Mouse (Mus musculus) adrenal gland, adult (tissue): Measurements from ENCODE around the gene C77080.

ENCODE experiments used
- DNase-seq, 2 experiments: peaks; one replicate each; pipeline ENCODE4 v3.0.0; 2022 to 2023; ENCODE audit warnings: low spot score in 1 of 2; ENCODE audit not compliant: inconsistent age in 2 of 2

The C77080 gene

DNA sequence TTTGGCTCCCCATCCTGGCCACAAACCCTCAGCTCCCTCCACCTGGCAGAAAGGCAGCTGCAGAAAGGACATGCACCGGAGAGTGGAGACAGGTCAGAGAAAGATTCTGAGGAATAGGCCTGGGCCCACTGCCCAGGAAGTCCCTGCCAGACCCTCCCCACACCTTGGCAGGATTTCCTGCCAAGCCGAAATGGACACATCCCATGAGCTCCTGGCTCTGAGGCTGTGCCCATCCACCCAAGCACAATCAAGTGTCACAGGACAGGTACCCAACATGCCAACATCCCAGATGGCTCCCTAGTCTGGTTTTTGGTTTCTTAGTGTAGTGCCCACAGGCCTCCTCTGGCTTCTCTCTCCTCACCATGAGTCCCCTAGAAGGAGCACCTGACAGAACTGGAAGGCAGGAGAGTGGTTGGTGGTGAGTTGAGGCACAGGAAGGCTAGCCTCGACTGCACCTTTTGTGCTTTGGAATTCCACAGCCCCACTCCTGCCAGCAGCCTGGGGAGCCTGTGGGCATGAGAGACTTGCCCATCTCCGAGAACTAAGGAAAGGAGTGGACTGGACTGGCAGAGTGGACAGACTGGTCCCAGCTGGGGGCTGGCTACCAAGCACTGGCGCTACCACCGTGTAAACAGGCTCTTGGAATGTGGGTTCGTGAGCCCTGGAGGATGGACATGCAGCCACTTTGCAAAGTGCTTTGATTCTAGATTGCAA lies 40.7 kb downstream of the C77080 start:
- no peak for DNase-seq

DNA sequence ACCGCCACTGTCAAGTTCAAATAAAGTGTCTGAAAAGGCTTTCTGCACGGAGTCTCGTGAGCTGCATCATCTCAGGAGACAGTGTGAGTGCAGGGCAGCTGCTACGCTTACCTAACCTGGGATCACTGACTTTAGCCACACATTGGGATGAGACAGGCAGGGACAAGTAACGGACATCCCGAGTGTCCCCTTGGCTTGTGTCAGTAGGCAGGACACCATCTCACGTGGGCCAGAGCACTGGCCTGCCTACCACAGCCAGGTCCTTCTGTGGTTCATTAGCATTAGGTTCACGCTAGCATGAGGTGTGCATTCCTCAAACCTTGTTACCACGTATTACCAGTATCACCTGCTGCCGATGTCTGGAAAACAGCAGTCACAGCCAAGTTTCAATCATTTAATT lies 42.0 kb downstream of the C77080 start:
- no peak for DNase-seq

DNA sequence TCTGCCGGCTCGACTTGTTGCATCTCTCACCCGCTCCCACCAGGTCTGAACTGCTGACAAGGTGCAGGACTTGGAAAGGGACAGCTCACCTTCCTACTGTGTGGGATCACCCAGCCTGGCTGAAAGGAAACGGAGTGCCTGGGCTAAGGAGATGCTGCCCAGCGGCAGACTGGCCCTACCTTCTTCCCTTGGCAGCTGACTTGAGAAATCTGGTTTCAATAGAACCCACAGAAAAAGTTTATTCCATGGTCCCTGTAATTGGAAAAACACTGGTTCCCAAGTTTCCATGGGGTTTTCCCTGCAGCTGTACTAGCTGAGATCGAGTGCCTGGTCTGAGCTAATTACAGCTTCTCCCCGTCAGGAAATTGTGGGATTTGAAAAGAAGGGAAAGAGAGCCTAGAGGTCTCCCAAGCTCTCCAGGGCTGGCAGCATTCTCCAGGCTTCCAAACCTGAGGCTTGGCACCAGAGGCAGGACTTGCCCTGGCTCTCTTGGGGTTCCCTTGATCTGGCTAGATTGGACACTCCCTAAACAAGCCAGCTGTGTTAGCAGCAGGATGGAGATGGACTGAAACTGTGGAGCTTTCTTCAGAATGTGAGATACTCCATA lies 42.5 kb downstream of the C77080 start:
- no peak for DNase-seq

GRCm38 (mm10) chr4:129212486-129212885 lies 48.7 kb downstream of the C77080 start:
- peak in 1 of 2 experiments; percentile 67 for DNase-seq

DNA sequence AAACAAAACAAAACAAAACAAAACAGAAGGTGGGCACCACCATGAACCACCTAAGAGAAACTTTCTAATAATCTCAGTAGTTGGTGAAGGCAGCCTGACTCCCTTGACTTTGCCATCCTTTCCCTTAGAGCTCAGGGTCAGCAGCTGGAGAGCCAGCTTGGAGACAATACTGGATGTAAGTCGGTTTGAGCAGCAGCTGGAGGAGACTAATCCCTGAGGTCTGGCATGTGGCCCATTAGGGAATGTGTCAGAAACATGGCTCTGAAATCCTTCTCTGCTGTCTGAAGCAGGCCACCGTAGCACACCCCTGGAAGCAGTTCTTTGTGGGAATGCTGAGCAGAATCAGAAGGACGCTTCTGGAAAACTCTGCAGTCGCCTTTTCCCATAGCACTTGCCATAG lies 49.7 kb downstream of the C77080 start:
- DNase-seq, result no peak

- peak in 1 of 2 experiments; percentile 51 for DNase-seq
These were observed 51.7 kb downstream of the C77080 start for GRCm38 (mm10) chr4:129209504-129209903.

DNA sequence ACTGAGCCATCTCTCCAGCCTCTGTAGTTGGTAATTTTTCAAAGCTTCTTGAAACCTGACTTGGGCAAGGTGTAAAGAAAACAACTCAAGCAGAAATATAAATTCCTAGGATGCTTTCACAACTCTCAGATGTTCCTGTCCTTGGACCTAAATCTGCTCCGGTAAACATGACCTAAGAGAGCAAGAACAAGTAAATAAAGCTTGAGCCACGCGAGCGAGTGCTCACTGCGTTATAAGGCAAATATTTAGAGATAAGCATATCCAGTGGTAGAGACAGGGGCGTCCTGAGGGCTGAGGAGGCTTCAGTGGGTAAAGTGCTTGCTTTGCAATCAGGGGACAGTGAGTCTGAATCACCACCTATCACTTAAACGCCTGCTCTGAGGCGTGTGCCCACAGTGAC lies 54.4 kb downstream of the C77080 start:
- DNase-seq, result no peak

DNA sequence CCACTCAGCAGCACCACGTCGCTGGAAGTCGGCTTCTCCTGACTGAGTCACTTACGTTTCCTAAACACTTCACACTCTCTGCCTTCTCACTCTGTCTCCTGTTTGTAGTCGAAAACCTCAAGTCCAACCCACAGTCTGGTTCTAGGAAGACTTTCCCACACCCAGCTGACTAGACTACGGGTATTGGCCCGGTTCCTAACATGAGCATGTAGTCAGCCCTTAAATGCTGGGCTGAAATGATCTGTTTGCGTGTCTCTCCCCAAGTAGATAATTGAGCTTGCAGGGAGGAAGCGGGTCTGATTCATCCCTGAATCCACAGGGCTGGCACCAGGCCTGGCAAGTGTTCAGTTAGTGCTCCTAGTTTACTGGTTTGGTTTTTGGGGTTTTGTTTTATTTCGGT lies 56.5 kb downstream of the C77080 start:
- peak in 1 of 2 experiments; percentile 29 for DNase-seq

- no peak for DNase-seq
These were observed 63.7 kb downstream of the C77080 start for GRCm38 (mm10) chr4:129197514-129197913.

GRCm38 (mm10) chr4:129194280-129194679 lies 66.9 kb downstream of the C77080 start:
- peak in 1 of 2 experiments; percentile 56 for DNase-seq

DNA sequence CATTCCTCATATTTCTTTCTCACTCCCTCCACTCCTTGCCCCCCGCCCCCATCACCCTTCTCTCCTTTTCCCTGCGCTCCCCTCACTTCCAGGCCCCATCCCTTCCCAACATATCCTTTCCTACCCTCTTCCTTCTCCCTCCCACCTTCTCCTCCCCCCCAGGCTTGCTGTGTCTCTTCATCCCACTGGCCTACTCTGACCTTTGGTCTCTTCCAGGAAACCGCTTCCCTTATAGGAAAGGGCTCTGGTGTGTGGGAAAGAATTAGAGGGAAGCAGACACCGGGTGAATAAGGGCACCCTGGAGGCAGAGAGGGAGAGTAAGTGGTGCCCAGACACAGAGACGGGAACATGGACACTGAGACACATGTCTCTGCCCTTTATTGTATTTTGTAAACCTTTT lies 69.5 kb downstream of the C77080 start:
- no peak for DNase-seq

DNA sequence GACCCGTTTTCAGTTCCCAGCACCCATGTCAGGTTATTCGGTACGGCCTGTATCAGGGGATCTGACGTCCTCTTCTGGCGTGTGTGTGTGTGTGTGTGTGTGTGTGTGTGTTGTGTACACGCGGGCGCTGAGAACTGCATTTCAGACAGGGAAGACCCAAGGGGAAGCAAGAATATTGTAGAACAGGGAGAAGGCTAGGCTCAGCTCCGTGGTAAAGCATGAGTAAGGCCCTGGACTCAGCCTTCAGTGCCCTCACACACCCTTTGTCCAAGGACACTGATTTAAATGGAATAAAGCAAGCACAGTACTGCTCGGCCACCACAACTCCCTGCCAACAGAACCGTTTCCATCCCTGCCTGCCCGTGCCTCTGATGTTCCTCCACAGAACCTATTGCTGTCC lies 70.7 kb downstream of the C77080 start:
- peak; percentile 52 to 77 for DNase-seq

- DNase-seq, result peak; percentile 98 to 99
These were observed 71.4 kb downstream of the C77080 start, which contains the start of the genes S100pbp and Yars for GRCm38 (mm10) chr4:129189542-129190519. Gene S100pbp (minus strand): TSS chr4:129189727. Gene Yars (plus strand): TSS chr4:129189760.

GRCm38 (mm10) chr4:129188803-129189541 lies 72.2 kb downstream of the C77080 start:
- peak; percentile 75 to 86 for DNase-seq

DNA sequence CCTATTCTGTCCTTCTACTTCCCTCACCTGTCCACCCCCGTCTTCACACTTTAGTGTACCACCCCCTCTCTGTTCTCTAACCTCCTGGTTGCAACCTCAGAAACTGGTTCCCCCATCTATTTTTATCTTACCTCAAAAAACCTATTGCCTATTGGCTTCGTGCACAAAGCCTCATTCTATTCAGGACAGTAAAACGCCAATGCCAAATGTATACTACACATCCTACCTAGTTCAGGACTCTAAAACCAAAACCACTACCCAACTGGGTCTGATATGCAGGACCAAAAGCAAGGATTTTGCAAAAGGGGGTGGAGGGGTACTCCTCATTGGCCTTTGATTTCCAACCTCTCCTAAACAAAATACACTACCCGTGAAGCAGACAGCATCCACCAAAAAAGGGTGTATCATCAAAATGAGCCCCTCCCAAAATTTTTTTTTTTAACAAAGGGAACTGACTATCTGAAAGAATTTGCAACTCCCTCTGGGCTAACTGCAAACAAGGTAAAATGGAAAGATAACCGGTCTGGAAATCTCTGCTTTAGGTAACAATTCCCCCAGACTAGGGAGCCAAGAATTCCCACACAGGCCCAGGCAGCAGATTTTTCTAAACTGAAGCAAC lies 73.1 kb downstream of the C77080 start:
- no peak for DNase-seq

- no peak for DNase-seq
These were observed 81.6 kb downstream of the C77080 start for GRCm38 (mm10) chr4:129179560-129179959.

- DNase-seq, result no peak
These were observed 88.7 kb downstream of the C77080 start for GRCm38 (mm10) chr4:129172529-129172928.
